Mouse (Mus musculus) heart, adult 2 months (tissue): ENCODE data around the gene Kcnk18.

Experiments
- CTCF ChIP-seq: fragments of 200-600 bp; IDR thresholded peaks from 2 replicates; pipeline ENCODE4 v1.8.1; 2022; ENCODE audit warnings: antibody characterized with exemption, mild to moderate bottlenecking, moderate library complexity
- EP300 ChIP-seq: fragments of 200-500 bp; IDR thresholded peaks from 2 replicates; pipeline ENCODE4 v1.6.1; 2011; ENCODE audit warnings: low read depth, low read length, control low read depth; ENCODE audit not compliant: insufficient read depth
- POLR2A ChIP-seq: fragments of 200-500 bp; IDR thresholded peaks from 2 replicates; pipeline ENCODE4 v1.6.1; 2011; ENCODE audit warnings: mild to moderate bottlenecking, low read depth, low read length, control low read depth; ENCODE audit not compliant: insufficient read depth

DNA sequence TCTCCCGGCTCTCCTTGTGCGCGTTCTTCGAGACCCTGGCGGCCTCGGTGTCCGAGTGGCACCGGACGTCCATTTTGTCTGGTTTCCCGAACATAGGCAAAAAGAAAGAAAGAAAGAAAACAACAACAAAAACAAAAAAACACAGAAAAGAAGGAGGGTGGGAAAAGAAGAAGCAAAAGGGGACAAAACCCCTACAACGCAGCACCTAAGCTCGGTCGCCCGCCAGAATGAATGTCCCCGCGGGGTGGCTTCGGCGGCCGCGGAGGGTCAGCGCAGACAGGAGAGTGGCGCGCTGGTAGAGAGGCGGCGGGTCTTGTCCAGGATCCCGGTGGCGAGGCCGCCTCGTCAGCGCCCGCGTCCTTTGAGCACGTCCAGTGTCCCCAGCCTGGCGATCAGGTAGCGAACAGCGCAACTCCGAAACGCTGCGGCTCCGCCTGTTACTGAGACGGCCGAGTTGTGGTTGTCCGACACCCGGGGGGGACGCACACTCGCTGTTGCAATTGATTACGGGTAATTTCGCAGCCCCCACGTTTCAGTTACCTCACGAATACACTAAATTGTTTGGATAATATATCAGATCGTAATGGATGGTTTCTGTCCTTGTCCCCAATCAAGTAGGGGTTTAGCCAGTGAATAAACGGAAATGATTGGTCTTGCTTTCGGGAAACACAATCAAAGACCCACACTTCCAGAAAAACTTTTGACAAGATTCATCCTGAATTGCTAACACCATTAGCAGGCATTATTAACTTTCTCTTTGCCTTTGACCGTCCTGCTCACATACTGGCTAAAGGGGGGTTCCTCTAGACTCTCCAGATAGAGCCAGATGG lies 48.9 kb upstream of the Kcnk18 start, which contains the start of gene Vax1:
- TF ChIP-seq EP300: no peak
- TF ChIP-seq CTCF: no peak
- no peak for TF ChIP-seq POLR2A
